Mouse (Mus musculus) kidney, adult 2 months (tissue): ENCODE data around the gene Gm525. TPM values are rescaled to one million over a fixed set of nuclear protein-coding genes. Genes with fewer than 3 reads are reported as not detected.

Experiments used
- DNase-seq: peaks from one replicate; pipeline ENCODE4 v3.0.0; 2021
- H3K27ac ChIP-seq: fragments of 200-500 bp; 2 replicates; pipeline ENCODE4 v1.5.1; 2012; ENCODE audit warnings: low read depth, low read length, control low read depth, inconsistent platforms; ENCODE audit not compliant: insufficient read depth
- H3K27me3 ChIP-seq: fragments of 200-500 bp; replicated peaks from 2 replicates; pipeline ENCODE4 v1.6.1; 2012; ENCODE audit warnings: mild to moderate bottlenecking, moderate library complexity, low read length, inconsistent platforms; ENCODE audit not compliant: control insufficient read depth, insufficient read depth
- H3K36me3 ChIP-seq: fragments of 200-500 bp; 2 replicates; pipeline ENCODE4 v1.6.1; 2012; ENCODE audit warnings: mild to moderate bottlenecking, moderate library complexity, low read length, inconsistent platforms; ENCODE audit not compliant: control insufficient read depth, insufficient read depth
- H3K4me1 ChIP-seq: fragments of 200-500 bp; 2 replicates; pipeline ENCODE4 v1.6.1; 2011; ENCODE audit warnings: low read length; ENCODE audit not compliant: control insufficient read depth, insufficient read depth
- H3K4me3 ChIP-seq: fragments of 200-500 bp; 2 replicates; pipeline ENCODE4 v1.5.1; 2011; ENCODE audit warnings: mild to moderate bottlenecking, low read depth, low read length, control low read depth; ENCODE audit not compliant: insufficient read depth
- CTCF ChIP-seq: fragments of 200-500 bp; conservative IDR thresholded peaks from 2 replicates; pipeline ENCODE4 v1.5.1; 2011; ENCODE audit warnings: low read depth, mild to moderate bottlenecking, control low read depth, low read length, moderate library complexity, mixed read lengths; ENCODE audit not compliant: insufficient read depth, insufficient read length
- POLR2A ChIP-seq: fragments of 200-500 bp; IDR thresholded peaks from one replicate; pipeline ENCODE4 v1.6.1; 2011; ENCODE audit warnings: low read depth, low read length, control low read depth
- WGBS: fragments of 180-500 bp; shearing (Covaris S2); methylation state at CpG from one replicate; pipeline ENCODE4 v1.1.7; 2018; 5-methylcytosine and 5-hydroxymethylcytosine counted together
- polyA plus RNA-seq: library from polyadenylated mRNA; depleted of rRNA; stranded (reverse); fragments of >200 nt; gene quantifications from 2 replicates; pipeline ENCODE4 v1.2.3, GENCODE M21; 2012

The Gm525 gene
- polyA plus RNA-seq, 1 experiment: 1.6 TPM

- peaks cover 3% of the 10 kb centered on the region; the same call in 1 of the 2 replicates for H3K36me3 ChIP-seq
- WGBS: 98% methylated on average over 3 of the region's 3 CpGs
- no peak for TF ChIP-seq POLR2A
- TF ChIP-seq CTCF: no peak
- no peaks in the 10 kb centered on the region for H3K4me1 ChIP-seq
- no peak for DNase-seq
- no peaks in the 10 kb centered on the region for H3K27me3 ChIP-seq
- H3K27ac ChIP-seq: no peak overlapping the region
- H3K4me3 ChIP-seq: no peak overlapping the region
Observed at GRCm38 (mm10) chr11:89046021-89046420, 27.6 kb upstream of the Gm525 start.

GRCm38 (mm10) chr11:89051767-89052166 is 21.9 kb upstream of the Gm525 start:
- TF ChIP-seq CTCF (no peak), POLR2A (no peak)
- no peaks in the 10 kb centered on the region for H3K4me1 ChIP-seq
- 75% methylated on average over 6 of the region's 6 CpGs for WGBS
- no peak overlapping the region for H3K4me3 ChIP-seq
- H3K27ac ChIP-seq: no peak overlapping the region
- H3K27me3 ChIP-seq: no peaks in the 10 kb centered on the region
- no peak for DNase-seq
- peaks cover 3% of the 10 kb centered on the region; the same call in 1 of the 2 replicates for H3K36me3 ChIP-seq

GRCm38 (mm10) chr11:89055931-89056690 is 17.5 kb upstream of the Gm525 start:
- no peak for TF ChIP-seq POLR2A
- no peaks in the 10 kb centered on the region for H3K36me3 ChIP-seq
- no peaks in the 10 kb centered on the region; the same call in 1 of the 2 replicates for H3K4me1 ChIP-seq

GRCm38 (mm10) chr11:89058515-89059270 is 14.9 kb upstream of the Gm525 start:
- Histone ChIP-seq H3K36me3 (no peaks in the 10 kb centered on the region), H3K27me3 (no peaks in the 10 kb centered on the region), H3K27ac (no peak overlapping the region), H3K4me3 (no peak overlapping the region), H3K4me1 (no peaks in the 10 kb centered on the region; the same call in 1 of the 2 replicates)
- 72% methylated on average over 11 of the region's 11 CpGs for WGBS
- TF ChIP-seq POLR2A (no peak), CTCF (peak; percentile 53)
- peak; percentile 27 for DNase-seq

More at GRCm38 (mm10) chr11:89055931-89056690, 17.5 kb upstream of the Gm525 start:
- Histone ChIP-seq H3K27ac (no peak overlapping the region), H3K27me3 (no peaks in the 10 kb centered on the region), H3K4me3 (no peak overlapping the region)
- DNase-seq: no peak
- 81% methylated on average over 13 of the region's 13 CpGs for WGBS

GRCm38 (mm10) chr11:89059919-89060422 is 13.7 kb upstream of the Gm525 start:
- H3K36me3 ChIP-seq: no peaks in the 10 kb centered on the region
- peak overlapping the region; percentile 67 for H3K4me3 ChIP-seq
- H3K4me1 ChIP-seq: no peaks in the 10 kb centered on the region; the same call in 1 of the 2 replicates
- no peak overlapping the region for H3K27ac ChIP-seq
- peak; percentile 26 for DNase-seq
- no peaks in the 10 kb centered on the region for H3K27me3 ChIP-seq
- TF ChIP-seq CTCF (no peak), POLR2A (no peak)
- WGBS: under 1% methylated on average over 33 of the region's 33 CpGs

GRCm38 (mm10) chr11:89060423-89061089 is 13.1 kb upstream of the Gm525 start:
- TF ChIP-seq CTCF (no peak), POLR2A (no peak)
- peak; percentile 95 for DNase-seq
- WGBS: 1% methylated on average over 63 of the region's 63 CpGs
- Histone ChIP-seq H3K36me3 (no peaks in the 10 kb centered on the region), H3K4me1 (no peaks in the 10 kb centered on the region; the same call in 1 of the 2 replicates), H3K27ac (no peak overlapping the region), H3K27me3 (no peaks in the 10 kb centered on the region), H3K4me3 (peak overlapping the region; percentile 67)
